In the genomic region with DNA sequence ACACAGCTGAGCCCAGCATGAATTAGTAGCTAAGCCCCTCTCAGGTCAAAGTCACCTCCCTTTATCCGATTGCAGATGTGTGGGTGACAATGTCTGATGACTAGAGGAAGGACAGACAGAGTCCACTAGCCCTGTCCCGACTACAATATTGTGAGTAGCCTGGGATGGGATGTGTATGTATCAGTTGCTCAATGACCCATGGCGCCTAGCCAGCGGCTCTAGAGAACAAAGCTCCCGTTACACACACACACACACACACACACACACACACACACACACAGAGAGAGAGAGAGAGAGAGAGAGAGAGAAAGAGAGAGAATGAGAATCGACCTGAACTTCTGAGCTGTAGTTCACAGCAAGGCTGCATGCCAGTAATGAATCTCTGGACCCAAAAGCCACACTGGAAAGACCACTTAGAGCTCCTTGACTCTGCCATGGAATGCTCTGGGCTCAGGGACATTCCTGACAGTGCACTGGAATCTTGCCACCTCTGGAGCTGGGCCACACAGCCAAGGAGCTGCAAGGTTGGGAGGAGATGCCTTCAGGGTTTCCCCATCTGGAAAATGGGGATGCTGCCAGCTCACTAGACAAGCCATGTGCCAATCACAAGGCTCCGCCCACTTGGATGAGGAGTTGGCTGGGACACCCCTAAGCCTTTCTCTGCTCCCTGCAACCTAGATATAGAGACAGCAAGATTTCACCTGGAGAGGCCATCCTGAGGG, we compare ENCODE assay signal across 9 mouse cellular contexts. TPM values are rescaled to one million over a fixed set of nuclear protein-coding genes. Genes with fewer than 3 reads are reported as not detected.
A peak's percentile ranks its signal among the peaks of the same experiment; 100 is the strongest.
DNase-seq lines count a peak whose midpoint lies in the region; TF ChIP-seq lines count a peak whose summit lies in the region.
"Had no signal": no experiment of that assay in that cellular context is flagged by ENCODE, and none has a peak within 500 bp of the region (broad histone marks: within the 10 kb centered on the region; RNA-seq: fewer than 3 reads in every experiment).

No protein-coding gene starts in this region.

- no peak for TF ChIP-seq POLR2A in brain, embryonic 14.5 days (IDR thresholded peaks at IDR 0.05; ENCODE audit: borderline replicate concordance, extremely low read depth, insufficient read depth, insufficient read length, poor library complexity, severe bottlenecking)
- no peak for TF ChIP-seq POLR2A in myocyte (IDR thresholded peaks at IDR 0.05; ENCODE audit: insufficient read length, low read depth)

- intact Hi-C loops in heart, postnatal 36 days (cut with DNase I): no loop called here

- H3ac ChIP-seq in myocyte (ENCODE audit: control insufficient read depth, insufficient read length): no peak overlapping the region

- peaks cover 19% of the 10 kb centered on the region for H3K36me3 ChIP-seq in myocyte (ENCODE audit: control insufficient read depth, insufficient read depth)

- TF ChIP-seq CTCF in brain, embryonic 14.5 days (IDR thresholded peaks at IDR 0.05; ENCODE audit: borderline replicate concordance, extremely low read depth, insufficient read depth, insufficient read length): no peak

- H3K27me3 ChIP-seq in myocyte (ENCODE audit: control insufficient read depth, insufficient read depth, insufficient read length): no peaks in the 10 kb centered on the region

- peaks cover 54% of the 10 kb centered on the region for H3K79me2 ChIP-seq in myocyte (ENCODE audit: control insufficient read depth, insufficient read depth)

- H3K4me3 ChIP-seq in myocyte: no peak overlapping the region
- H3K4me3 ChIP-seq: neural tube, embryonic 12.5 days had no signal

- DNase-seq in ovary, postnatal 14 days (ENCODE audit: low spot score): peak; percentile 18
- DNase-seq in ovary, postnatal 10 days (ENCODE audit: low spot score): no peak
- peak; percentile 49 for DNase-seq in brain, embryonic 14.5 days (ENCODE audit: low read depth)
- DNase-seq in heart, postnatal 36 days: peak; percentile 44 to 46
- DNase-seq in frontal cortex, postnatal 36 days (ENCODE audit: low spot score in 2 of 2): no peak
- no peak for DNase-seq in layer of hippocampus, adult 11-12 months (ENCODE audit: low spot score)
- DNase-seq in MN1 (ENCODE audit: low spot score): no peak

- peak overlapping the region; percentile 3 for H3K4me2 ChIP-seq in myocyte (ENCODE audit: low read depth)

TF ChIP-seq in myocyte, 11 proteins besides CTCF, POLR2A, EP300 and RAD21:
- TF ChIP-seq USF1 (IDR thresholded peaks at IDR 0.05; ENCODE audit: low read depth) (no peak), POLR2AphosphoS2 (IDR thresholded peaks at IDR 0.05; ENCODE audit: insufficient read length, low read depth) (no peak), TCF3 (IDR thresholded peaks at IDR 0.05; ENCODE audit: insufficient read length, low read depth) (no peak), MAX (IDR thresholded peaks at IDR 0.05; ENCODE audit: low read depth) (no peak), MYOD1 (IDR thresholded peaks at IDR 0.05; ENCODE audit: control insufficient read depth in 1 of 3, insufficient read length in 2 of 3, low read depth in 2 of 3) (no peak)

RNA-seq across cellular contexts. Expression of a gene that starts 6.3 kb away (rescaled TPM):
- 6.5 and 9.7 TPM in 2 replicates for polyA plus RNA-seq in brain, embryonic 14.5 days (2012; rRNA removed)
- total RNA-seq in heart, postnatal 36 days (2021): 10 to 100 TPM; 18.6 to 24.6 TPM
- 43.7 TPM for polyA plus RNA-seq in myocyte (2012; fragmentation: generic; extraction: Trizol)

Comparison
In these comparisons a context has a peak if more than half of its experiments do, and no peak if none do; other contexts are left out.
1. DNase-seq: peak in ovary, postnatal 14 days (single experiment), brain, embryonic 14.5 days (single experiment) and heart, postnatal 36 days (2 of 2); none in ovary, postnatal 10 days (single experiment), frontal cortex, postnatal 36 days (0 of 2), layer of hippocampus, adult 11-12 months (single experiment) and MN1 (single experiment).